Comparison of ENCODE assay signal across 19 mouse cellular contexts in genomic region chr2:45878656-45879055, GRCm38 (mm10).
"Had no signal": no experiment of that assay in that cellular context is flagged by ENCODE, and none has a peak within 500 bp of the region (broad histone marks: within the 10 kb centered on the region; RNA-seq: fewer than 3 reads in every experiment).

No protein-coding gene starts in this region.

- H3K27me3 ChIP-seq: midbrain, embryonic 12.5 days; neural tube, embryonic 13.5 days; neural tube, embryonic 15.5 days had no signal

- ATAC-seq: midbrain, embryonic 16.5 days had no signal

- H3K9ac ChIP-seq: lung, embryonic 14.5 days; midbrain, embryonic 12.5 days; neural tube, embryonic 13.5 days; neural tube, embryonic 15.5 days had no signal

- H3K36me3 ChIP-seq: midbrain, embryonic 10.5 days; midbrain, embryonic 12.5 days; neural tube, embryonic 13.5 days; neural tube, embryonic 15.5 days had no signal

- H3K4me3 ChIP-seq: midbrain, embryonic 10.5 days; midbrain, embryonic 12.5 days; myocyte; neural tube, embryonic 13.5 days; neural tube, embryonic 15.5 days had no signal

- H3K9me3 ChIP-seq: midbrain, embryonic 10.5 days; midbrain, embryonic 12.5 days; neural tube, embryonic 13.5 days; neural tube, embryonic 15.5 days had no signal

- H3K4me2 ChIP-seq: lung, embryonic 14.5 days; midbrain, embryonic 12.5 days; neural tube, embryonic 13.5 days; neural tube, embryonic 15.5 days had no signal

- H3K4me1 ChIP-seq: midbrain, embryonic 10.5 days; midbrain, embryonic 12.5 days; neural tube, embryonic 13.5 days; neural tube, embryonic 15.5 days had no signal

- H3K27ac ChIP-seq: midbrain, embryonic 10.5 days; midbrain, embryonic 12.5 days; neural tube, embryonic 13.5 days; neural tube, embryonic 15.5 days had no signal

- DNase-seq: lung, adult 18-20 months; lung, embryonic 14.5 days; lung, postnatal 10 days; lung, postnatal 4 days; midbrain, embryonic 14.5 days; retina, postnatal 1 day; right cerebral cortex, adult 18-20 months; right cerebral cortex, postnatal 25 days; right cerebral cortex, postnatal 4 days; spleen, adult 18-20 months; thymus, adult 18-20 months; thymus, postnatal 14 days; thymus, postnatal 36 days had no signal
